Mouse (Mus musculus): ENCODE data around the gene Rps15.

The Rps15 gene

DNA sequence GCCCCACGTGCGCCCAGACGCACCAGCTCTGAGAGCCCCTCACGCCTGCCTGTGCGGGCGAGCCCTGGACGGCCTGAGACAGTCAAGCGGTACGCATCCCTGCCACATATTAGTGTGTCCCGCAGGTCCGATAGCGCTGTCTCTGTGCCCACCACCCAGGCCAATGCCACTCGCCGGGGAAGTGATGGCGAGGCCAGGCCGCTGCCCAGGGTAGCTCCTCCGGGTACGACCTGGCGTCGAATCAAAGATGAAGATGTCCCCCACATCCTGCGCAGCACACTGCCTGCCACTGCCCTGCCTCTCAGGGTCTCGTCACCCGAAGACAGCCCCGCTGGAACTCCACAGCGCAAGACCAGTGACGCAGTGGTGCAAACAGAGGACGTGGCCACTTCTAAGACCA lies 23.1 kb downstream of the Rps15 start:
- DNase-seq (ENCODE audit: low spot score in 2 of 2) = no peak

DNA sequence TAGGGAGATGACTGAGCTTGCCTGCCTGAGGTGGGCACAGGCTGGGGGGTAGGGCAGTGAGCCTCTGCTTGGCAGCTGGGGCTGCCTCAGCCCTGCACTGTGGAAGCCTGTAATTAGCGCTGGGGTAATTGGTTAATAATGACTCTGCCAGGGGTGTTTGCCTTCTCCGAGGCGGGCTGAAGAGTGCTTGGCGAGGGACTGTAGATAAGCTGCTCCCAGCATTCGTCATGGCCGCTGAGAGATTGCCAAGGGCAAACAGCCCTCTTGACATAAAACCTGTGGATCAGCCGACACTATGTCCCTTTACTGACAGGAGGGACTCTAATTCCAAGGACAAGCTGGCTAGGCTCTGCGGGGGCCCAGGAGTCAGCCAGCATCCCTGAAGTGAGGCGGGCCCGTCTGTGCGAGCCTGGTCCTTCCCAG lies 24.1 kb downstream of the Rps15 start:
- no peak for DNase-seq (ENCODE audit: low spot score in 2 of 2)

DNA sequence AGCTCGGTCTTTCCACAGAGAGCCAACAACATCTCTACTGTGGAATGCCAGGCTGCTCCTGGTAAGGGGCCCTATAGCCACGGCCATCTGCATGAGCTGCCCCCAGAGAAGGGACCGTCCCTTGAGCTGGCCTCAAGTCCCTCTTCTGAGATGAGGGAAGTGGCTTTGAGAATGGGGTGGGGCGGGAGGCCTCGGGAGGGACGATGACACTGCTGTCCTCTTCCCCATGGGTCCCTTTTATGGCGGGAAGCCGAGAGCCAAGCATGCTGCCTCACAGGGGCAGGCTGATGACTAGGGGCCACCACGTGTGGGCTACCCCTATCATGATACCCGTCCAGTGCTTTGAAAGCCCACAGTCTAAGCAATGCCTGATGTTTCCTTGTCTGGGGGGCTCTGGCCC lies 24.8 kb downstream of the Rps15 start:
- DNase-seq (ENCODE audit: low spot score in 2 of 2) = no peak

DNA sequence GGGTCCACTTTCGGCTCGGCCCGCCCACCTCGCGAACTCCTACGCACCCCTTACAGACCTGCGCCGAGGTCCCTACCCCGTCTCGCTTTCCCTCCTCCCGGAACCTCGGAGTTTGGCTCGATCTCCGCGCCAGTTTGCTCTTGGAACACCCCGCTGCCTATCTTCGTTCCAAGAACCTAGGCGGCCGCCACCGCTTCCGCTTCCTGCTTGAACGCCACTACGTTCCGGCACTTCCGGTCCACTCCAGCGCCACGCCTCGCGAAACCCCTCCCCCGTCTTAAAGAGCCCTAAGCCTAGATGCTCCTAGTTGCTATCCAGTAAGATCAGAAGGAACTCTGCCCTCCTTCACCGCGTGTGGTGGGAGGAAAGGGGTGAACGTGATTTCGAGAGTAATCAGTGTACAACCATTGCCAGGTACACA lies 28.1 kb downstream of the Rps15 start, which contains the start of gene 2310011J03Rik:
2310011J03Rik (minus strand) TSS at position 198 of the 421 bp plus-strand sequence.
- peak; percentile 89 to 95 for DNase-seq (ENCODE audit: low spot score in 2 of 2)

DNA sequence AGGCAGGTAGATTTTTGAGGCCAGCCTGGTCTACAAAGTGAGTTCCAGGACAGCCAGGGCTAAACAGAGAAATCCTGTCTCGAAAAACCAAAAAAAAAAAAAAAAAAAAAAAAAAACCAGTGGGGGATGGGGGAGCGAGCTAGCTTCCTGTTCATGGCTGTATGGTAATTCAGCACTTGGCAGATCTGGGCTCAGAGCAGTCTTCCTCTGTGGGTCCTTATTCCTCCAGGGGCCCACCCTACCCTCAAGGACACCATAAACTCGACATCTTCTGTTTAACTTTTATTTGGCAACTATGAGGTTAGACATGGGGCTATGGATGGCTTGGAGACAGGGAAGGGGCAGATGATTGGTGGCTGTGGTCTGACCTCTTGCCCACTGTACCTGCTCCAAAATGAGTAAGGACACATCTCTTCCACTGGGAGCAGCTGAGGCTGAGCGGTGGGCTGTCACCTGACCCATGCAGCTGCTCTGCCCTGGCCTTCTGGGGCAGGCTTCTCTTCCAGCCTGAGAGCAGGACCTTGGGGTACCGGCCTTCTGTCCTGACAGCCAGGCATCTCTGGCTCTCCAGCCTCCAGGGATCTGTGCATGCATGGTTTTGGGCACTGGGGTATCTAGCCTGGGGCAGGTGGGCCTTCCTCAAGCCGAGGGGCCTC lies 28.9 kb downstream of the Rps15 start:
- DNase-seq (ENCODE audit: low spot score in 2 of 2) = no peak

DNA sequence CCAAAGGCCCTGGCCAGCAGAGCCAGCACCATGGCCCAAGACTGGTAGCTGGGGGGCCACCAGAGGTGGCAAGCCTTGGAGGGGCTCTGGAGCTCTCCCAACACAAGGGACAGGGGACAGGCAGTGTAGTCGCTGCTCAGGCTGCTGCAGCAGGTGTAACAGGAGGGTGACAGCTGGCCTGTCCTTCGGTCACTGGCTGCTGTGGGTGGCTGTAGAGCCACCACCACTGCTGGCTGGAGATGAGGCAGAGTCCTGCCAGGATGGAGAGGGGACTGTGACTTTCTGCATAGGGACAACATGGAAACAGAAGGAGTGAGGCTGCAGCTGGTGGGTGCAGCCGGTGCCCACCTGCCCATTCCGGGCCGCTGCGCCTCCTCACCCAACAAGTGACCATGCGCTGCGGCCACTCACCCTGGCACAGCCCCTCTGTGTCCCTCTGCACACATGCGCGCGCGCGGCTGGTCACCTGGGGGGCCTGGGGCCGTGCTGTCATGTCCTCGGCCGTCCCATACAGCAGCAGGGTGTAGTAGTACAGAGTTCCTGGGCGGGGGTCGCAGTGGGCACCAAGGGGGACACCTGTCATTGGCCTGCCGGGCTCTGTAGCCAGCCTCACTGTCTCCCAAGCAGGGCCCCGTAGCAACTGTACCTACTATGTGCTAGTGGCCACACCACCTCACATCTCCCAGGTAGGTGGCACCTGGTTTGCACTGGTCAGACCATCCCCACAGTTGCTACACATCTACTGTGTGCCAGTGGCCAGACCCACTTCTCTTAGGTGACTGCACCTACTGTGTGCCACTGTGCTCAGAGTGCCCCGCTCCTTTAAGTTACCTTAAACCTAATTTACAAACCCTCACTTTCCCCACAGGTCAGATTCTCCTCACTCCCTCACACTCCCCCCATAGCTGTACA lies 29.7 kb downstream of the Rps15 start:
- no peak for DNase-seq (ENCODE audit: low spot score in 2 of 2)

DNA sequence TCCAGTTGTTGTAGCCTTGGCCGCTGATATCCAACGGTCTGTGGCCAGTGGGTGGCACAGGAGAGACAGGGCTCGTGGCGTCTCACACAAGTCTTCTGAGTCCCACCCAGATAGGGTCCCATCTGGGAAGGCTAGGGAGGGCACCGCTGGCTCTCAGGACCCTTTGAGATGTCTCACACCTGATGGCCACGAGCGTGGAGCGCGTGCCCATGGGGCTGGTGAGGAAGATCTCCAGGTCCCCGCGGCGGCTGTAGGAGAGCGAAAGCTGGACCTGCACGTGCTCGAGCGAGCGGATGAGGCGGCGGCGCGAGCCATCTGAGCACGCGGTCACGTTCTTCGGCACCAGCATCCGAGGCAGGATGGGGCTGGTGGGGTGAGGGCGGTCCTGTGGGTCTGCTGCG lies 30.6 kb downstream of the Rps15 start:
- DNase-seq (ENCODE audit: low spot score in 2 of 2) = no peak

DNA sequence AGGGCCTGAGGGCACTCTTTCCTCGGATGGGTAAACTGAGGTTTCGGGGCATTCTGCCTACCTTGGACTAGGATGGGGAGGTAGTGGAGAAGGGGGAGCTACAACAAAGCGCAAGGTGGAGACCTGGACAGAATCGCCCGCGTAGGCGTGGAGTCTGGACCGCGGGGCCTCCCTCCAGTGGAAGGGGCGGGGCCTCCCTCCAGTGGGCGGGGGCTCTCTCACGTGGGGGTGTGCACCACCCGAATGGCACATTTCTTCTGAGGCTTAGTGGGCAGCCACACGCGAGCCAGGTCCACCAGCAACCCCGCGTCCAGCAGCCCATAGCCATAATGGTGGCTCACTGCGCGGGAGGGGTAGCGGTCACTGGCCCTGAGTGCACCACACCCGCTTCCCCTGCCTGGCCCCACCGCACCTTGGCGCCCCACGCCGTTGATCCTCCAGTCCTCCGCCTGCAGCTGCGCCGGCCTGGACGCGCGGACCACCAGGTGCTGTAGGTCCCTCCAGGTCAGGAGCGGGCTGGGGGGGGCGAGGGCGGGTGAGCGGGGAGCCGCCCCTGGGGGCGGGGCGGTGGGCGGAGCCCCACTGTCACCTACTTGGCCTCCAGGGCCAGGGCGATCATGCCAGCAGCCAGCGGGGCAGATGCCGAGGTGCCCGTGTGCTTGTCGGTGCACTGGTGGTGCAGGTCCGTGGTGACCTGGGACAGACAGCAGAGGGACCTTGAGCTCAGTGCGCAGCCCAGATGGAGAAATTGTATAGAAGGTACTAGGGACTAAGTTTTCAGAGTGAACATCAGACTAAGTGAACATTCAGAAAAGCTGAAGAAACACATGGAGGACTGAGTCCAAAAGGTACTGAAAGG lies 31.2 kb downstream of the Rps15 start:
- DNase-seq (ENCODE audit: low spot score in 2 of 2) = peak; percentile 79 to 87

DNA sequence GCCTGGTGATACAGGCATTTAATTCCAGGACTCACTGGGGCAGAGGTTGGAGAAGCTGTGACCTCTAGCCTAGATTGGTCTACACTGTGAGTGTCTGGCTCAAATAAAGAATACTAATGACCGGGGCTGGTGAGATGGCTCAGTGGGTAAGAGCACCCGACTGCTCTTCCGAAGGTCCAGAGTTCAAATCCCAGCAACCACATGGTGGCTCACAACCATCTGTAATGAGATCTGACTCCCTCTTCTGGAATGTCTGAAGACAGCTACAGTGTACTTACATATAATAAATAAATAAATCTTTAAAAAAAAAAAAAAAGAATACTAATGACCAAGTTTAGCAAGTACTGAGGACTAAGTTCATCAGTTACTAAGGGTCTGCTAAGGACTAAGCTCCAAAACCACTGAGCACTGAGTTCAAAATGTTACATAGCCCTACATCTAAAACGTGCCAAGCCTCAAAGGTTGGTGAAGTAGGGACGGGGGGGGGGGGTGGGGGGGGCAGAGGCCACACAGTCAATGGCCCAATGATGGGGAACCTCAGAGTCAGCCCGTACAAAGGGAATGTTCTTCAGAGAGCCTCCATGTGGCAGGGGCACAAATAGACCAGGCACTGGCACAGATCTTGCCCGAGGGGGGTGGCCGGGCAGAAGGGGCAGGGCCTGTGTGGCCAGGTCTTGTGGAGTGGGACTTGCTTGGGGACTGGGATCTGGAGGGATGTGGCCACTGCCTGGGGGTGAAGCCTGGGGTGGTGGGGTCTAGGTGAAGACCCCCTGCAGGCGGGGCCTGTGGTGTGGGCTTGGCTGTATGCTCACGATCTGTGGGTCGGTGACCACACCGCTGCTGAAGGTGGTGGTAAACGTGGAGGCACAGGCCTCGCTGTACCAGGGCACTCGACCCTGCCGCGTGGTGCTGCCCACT lies 32.1 kb downstream of the Rps15 start:
- no peak for DNase-seq (ENCODE audit: low spot score in 2 of 2)

DNA sequence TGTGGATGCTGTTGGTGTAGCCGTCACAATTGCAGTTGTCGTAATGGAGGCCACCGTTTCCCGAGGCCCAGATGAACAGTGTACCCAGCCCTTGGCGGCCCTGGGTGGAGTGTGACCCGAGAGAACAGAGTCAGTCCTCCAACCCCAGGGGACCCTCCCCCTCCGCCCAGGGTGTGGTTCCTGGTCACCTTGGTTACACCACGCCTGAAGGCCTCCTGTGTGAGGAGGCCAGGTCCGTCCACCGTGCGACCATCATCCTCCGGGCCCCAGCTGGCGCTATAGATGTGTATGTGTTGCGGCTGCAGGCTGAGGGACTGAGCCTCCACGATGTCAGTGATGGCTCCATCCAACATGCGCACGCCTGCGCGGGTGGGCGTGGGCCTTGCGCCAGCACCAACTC lies 32.8 kb downstream of the Rps15 start:
- DNase-seq (ENCODE audit: low spot score in 2 of 2) = no peak

DNA sequence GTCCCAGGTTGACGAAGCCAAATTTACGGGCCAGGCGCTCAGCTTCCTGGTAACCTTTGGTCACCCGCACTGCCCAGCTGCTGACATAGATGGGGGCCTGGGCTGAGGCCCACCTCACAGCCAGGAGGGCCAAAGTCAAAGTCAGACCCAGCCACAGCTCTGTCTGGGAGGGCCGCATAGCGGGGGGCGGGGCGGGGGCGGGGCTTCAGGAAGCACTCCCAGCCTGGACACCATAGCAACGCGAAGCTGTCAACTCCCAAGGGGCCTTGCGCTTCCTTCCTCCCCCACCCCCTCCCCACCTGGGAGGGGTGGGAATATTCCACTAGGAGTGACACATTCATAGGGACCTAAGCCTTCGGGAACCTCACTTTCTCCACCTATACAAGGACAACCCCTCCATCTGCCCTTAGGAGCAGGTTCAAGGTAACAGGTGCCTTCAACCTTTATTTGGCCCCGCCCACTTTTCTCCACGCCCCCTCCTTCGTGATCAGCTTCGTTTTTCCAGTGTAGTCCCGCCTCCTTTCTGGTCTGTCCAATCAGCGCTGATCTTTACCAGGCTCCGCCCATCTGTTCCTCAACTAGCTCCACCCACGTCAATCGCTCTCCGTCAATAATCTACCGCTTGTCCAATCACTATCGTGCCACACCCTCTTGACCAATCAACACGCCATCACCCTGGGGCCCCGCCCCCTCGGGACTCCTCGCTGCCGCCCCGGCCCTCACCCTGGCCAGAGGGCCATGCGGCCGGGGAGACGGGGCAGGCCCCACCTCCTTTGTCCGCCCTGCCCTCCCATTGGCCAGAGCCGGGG lies 37.2 kb downstream of the Rps15 start, which contains the start of the genes Pcsk4 and Reep6:
Pcsk4 (minus strand) TSS at position 226 of the 809 bp plus-strand sequence.
Reep6 (plus strand) TSS at position 681 of the 809 bp plus-strand sequence.
- DNase-seq (ENCODE audit: low spot score in 2 of 2) = peak; percentile 96

DNA sequence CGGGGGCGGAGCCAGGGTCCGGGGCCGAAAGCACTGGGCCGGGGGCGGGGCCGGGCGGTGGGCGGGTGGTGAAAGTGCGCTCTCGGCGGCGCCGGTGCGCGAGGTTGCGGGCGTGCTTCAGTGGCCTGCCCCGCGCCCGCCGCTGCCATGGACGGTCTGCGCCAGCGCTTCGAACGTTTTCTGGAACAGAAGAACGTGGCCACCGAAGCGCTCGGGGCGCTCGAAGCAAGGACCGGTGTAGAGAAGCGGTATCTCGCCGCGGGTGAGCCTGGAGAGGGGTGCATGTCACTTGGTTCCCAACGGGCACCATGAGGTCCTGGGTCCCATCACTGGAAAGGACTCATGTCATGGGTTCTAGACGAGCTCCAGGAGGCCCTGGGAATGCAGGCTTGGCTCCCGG lies 37.8 kb downstream of the Rps15 start:
- DNase-seq (ENCODE audit: low spot score in 2 of 2) = no peak

DNA sequence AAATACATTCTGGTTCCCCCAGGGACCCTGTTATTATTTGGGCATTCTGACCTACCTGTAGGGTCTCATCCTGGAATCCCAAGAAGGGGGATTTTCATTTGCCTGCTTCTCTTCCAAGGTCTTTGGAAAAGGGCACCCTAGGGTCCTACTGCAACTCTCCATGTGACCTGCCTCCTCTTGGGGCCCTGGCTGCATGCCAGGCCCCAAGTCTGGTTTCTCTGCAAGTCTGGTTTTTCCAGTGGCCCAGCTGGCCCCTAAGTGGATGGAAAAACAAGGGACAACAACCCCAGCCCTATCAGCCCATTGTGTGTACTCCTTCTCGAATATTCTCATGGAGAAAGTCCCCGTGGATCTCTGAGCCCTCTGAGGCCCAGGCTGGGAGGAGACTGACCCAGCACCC lies 38.6 kb downstream of the Rps15 start:
- no peak for DNase-seq (ENCODE audit: low spot score in 2 of 2)

DNA sequence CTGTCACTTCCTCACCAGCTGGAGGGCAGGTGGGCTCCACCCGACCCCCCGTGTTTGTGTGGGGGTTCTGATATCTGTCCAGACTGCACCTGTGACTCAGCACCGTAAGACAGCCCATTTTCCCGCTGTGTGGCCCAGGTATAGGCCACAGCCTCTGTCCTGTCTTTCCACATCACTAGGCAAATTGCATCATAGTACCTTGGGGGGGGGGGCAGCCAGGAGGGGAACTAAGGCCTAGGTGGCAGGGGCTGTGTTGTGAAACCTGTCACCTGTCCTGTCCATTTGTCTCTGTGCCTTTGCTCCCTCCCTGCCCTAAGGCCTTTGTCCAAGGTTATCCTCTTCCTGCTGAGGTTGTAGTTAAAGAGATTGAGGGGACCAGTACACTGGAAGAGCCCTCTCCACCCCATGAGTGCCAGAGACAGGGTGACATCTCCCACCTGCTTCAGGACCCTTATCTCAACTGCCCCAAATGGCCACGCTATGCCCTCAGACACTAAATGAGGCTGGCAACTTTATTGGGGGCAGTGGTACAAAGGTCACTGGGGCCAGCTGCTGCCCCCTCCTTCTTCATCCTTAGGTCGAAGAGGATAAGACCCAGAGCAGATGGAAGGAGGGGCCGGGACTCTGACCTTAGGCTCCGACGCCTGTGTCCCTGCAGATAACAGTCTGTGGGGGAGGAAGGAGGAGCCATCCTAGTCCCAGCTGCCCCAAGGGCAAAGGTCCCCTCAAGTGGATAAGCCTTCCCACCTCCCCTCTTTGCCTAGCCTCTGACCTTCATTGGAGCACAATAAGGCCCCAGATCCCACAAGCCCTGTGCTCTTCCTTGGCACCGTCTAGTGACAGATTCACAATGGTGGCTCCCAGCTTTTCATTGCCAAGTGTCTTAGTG lies 39.6 kb downstream of the Rps15 start:
- no peak for DNase-seq (ENCODE audit: low spot score in 2 of 2)

DNA sequence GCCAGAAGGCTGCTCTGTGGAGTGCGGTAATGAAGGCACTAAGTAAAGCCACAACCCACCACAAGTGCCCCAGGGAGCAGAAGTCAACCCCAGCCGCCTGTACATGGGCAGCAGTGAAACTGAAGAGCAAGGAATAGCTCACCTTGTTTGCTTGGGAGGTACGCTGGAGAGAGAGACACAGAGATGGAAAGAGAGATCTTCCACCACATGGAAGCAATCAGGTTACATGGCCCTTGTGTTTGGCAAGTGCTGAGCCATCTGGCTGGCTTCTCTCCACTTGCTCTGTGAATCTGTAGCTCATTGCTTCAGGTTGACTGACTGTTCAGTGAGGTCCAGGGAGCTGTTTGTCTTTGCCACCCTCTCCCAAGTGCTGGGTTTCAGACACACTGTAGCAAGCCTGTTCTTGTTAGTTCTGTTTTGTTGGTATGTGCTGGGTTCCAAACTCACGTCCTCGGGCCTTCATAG lies 40.3 kb downstream of the Rps15 start:
- no peak for DNase-seq (ENCODE audit: low spot score in 2 of 2)

DNA sequence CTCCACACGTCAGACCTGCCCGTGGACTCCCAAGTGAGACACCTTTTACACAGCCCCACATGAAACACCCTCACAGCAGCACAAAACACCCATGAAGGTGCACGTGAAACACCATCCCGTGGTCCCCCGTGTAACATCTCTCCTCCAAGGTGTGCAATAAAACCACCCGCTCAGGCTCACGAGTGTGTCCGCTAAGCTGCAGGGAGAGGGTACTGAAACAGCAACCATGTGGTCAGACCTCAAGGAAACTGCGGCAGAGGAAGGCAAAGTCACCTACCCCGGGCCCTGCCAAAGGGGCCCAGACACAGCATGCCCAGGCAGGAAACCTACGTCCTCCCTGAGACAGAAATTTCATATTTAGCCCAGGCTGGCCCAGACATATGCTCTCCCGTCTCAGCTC lies 44.0 kb downstream of the Rps15 start:
- no peak for DNase-seq (ENCODE audit: low spot score in 2 of 2)

DNA sequence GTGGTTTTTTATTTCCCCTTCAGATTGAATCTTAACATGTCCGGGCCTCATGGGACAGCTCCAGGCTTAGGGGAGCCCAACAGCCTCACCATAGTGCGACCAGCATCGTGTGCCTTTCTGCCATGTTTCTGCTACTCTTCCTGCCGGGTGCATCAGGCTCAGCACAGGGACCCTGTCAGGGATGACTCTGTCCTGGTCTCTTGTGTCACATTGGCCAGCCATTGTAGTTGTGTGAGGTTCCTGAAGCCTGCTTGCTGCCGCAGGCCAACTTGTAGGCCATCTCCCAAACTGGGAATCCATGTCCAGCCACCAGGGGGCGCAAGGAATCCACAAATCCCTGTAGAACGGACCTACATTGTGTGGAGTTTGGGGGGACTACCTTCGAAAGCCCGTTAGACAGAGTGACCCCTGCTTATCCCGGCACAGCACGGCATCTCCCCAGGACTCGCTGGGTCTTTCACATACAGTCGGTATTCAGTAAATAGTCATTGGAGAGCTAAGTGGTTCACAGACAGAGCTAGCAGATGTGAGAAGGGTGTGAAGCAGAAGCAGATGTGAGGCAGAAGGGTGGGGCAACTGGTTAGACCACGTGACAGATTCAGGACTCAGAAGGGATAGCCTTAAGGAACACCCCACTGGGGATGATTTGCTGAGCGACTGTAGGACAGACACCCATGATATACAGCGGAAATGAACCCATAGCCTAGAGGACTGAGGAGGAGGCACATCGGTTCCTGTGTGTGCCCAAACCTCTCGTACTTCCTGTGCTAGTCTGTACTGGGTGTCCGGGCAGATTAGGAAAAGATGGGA lies 47.9 kb downstream of the Rps15 start:
- peak; percentile 83 to 84 for DNase-seq (ENCODE audit: low spot score in 2 of 2)

DNA sequence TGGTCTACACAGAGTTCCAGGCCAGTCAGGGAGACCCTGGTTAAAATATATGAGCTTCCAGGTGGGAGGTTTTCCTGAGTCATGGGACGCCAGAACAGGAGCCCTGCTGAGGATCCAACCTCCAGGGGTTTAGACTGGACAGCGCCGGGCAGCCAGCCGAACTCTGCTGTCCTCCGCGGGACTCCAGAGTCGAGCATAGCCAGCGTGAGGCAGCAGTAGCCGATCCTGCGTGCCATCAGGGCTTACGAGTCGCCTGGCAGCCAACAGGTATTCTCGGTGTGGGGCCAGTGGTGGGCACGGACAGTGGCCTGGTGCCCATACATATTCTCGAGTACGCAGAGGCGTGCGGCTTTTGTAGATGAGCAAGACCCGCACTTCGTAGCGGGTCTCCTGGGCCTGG lies 48.8 kb downstream of the Rps15 start:
- DNase-seq (ENCODE audit: low spot score in 2 of 2) = no peak
